Mouse (Mus musculus): ENCODE results near the gene Tnfsf13. TPM values are rescaled to one million over a fixed set of nuclear protein-coding genes. Genes with fewer than 3 reads are reported as not detected.

Tnfsf13 gene
- polyA plus RNA-seq, 1 experiment: 7.5 TPM

- Histone ChIP-seq H3K4me1 (ENCODE audit: control insufficient read depth, insufficient read depth, low read length) (no peaks in the 10 kb centered on the region), H3K27ac (ENCODE audit: insufficient read depth, low read length) (no peak overlapping the region), H3K4me3 (ENCODE audit: insufficient read depth, low read length) (no peak overlapping the region)
- TF ChIP-seq POLR2A (IDR thresholded peaks at IDR 0.05; ENCODE audit: extremely low read depth, insufficient read depth, low read length) (no peak), CTCF (IDR thresholded peaks at IDR 0.05; ENCODE audit: extremely low read depth, insufficient read depth, low read length) (no peak)
Measured at GRCm38 (mm10) chr11:69657462-69657881, 28.1 kb downstream of the Tnfsf13 start.

- H3K4me3 ChIP-seq (ENCODE audit: insufficient read depth, low read length): no peak overlapping the region
- H3K27ac ChIP-seq (ENCODE audit: insufficient read depth, low read length): no peak overlapping the region
- H3K4me1 ChIP-seq (ENCODE audit: control insufficient read depth, insufficient read depth, low read length): no peaks in the 10 kb centered on the region
- TF ChIP-seq CTCF (IDR thresholded peaks at IDR 0.05; ENCODE audit: extremely low read depth, insufficient read depth, low read length) (peak; percentile 72), POLR2A (IDR thresholded peaks at IDR 0.05; ENCODE audit: extremely low read depth, insufficient read depth, low read length) (no peak)
Measured at GRCm38 (mm10) chr11:69656617-69657461, 28.7 kb downstream of the Tnfsf13 start.

- Histone ChIP-seq H3K27ac (ENCODE audit: insufficient read depth, low read length) (no peak overlapping the region), H3K4me3 (ENCODE audit: insufficient read depth, low read length) (no peak overlapping the region), H3K4me1 (ENCODE audit: control insufficient read depth, insufficient read depth, low read length) (no peaks in the 10 kb centered on the region)
- TF ChIP-seq CTCF (IDR thresholded peaks at IDR 0.05; ENCODE audit: extremely low read depth, insufficient read depth, low read length) (no peak), POLR2A (IDR thresholded peaks at IDR 0.05; ENCODE audit: extremely low read depth, insufficient read depth, low read length) (no peak)
Measured at GRCm38 (mm10) chr11:69656065-69656455, 29.5 kb downstream of the Tnfsf13 start.

GRCm38 (mm10) chr11:69655264-69656064, 30.1 kb downstream of the Tnfsf13 start, which contains the start of gene Sox15:
Gene Sox15, plus strand, starts transcription at chr11:69655314.
- Histone ChIP-seq H3K4me3 (ENCODE audit: insufficient read depth, low read length) (no peak within 1 kb of the TSS), H3K4me1 (ENCODE audit: control insufficient read depth, insufficient read depth, low read length) (no peaks in the 10 kb centered on the region), H3K27ac (ENCODE audit: insufficient read depth, low read length) (no peak within 1 kb of the TSS)
- TF ChIP-seq POLR2A (IDR thresholded peaks at IDR 0.05; ENCODE audit: extremely low read depth, insufficient read depth, low read length): no peak
- TF ChIP-seq CTCF (IDR thresholded peaks at IDR 0.05; ENCODE audit: extremely low read depth, insufficient read depth, low read length): peak; percentile 65

GRCm38 (mm10) chr11:69654760-69655159, 30.8 kb downstream of the Tnfsf13 start:
- no peak overlapping the region for H3K4me3 ChIP-seq (ENCODE audit: insufficient read depth, low read length)
- H3K27ac ChIP-seq (ENCODE audit: insufficient read depth, low read length): no peak overlapping the region
- TF ChIP-seq POLR2A (IDR thresholded peaks at IDR 0.05; ENCODE audit: extremely low read depth, insufficient read depth, low read length) (no peak), CTCF (IDR thresholded peaks at IDR 0.05; ENCODE audit: extremely low read depth, insufficient read depth, low read length) (no peak)
- no peaks in the 10 kb centered on the region for H3K4me1 ChIP-seq (ENCODE audit: control insufficient read depth, insufficient read depth, low read length)

GRCm38 (mm10) chr11:69653399-69653798, 32.2 kb downstream of the Tnfsf13 start:
- Histone ChIP-seq H3K4me3 (ENCODE audit: insufficient read depth, low read length) (no peak overlapping the region), H3K4me1 (ENCODE audit: control insufficient read depth, insufficient read depth, low read length) (no peaks in the 10 kb centered on the region), H3K27ac (ENCODE audit: insufficient read depth, low read length) (no peak overlapping the region)
- TF ChIP-seq POLR2A (IDR thresholded peaks at IDR 0.05; ENCODE audit: extremely low read depth, insufficient read depth, low read length): no peak

GRCm38 (mm10) chr11:69645860-69646259, 39.7 kb downstream of the Tnfsf13 start:
- Histone ChIP-seq H3K27ac (ENCODE audit: insufficient read depth, low read length) (no peak overlapping the region), H3K4me3 (ENCODE audit: insufficient read depth, low read length) (no peak overlapping the region), H3K4me1 (ENCODE audit: control insufficient read depth, insufficient read depth, low read length) (no peaks in the 10 kb centered on the region)
- no peak for TF ChIP-seq CTCF (IDR thresholded peaks at IDR 0.05; ENCODE audit: extremely low read depth, insufficient read depth, low read length)
- TF ChIP-seq POLR2A (IDR thresholded peaks at IDR 0.05; ENCODE audit: extremely low read depth, insufficient read depth, low read length): no peak

GRCm38 (mm10) chr11:69635471-69635870, 50.1 kb downstream of the Tnfsf13 start:
- peaks cover 1% of the 10 kb centered on the region; the same call in 1 of the 2 replicates for H3K4me1 ChIP-seq (ENCODE audit: control insufficient read depth, insufficient read depth, low read length)
- no peak overlapping the region for H3K27ac ChIP-seq (ENCODE audit: insufficient read depth, low read length)
- no peak overlapping the region for H3K4me3 ChIP-seq (ENCODE audit: insufficient read depth, low read length)
- no peak for TF ChIP-seq POLR2A (IDR thresholded peaks at IDR 0.05; ENCODE audit: extremely low read depth, insufficient read depth, low read length)
- TF ChIP-seq CTCF (IDR thresholded peaks at IDR 0.05; ENCODE audit: extremely low read depth, insufficient read depth, low read length): no peak

- Histone ChIP-seq H3K27ac (ENCODE audit: insufficient read depth, low read length) (peak overlapping the region; percentile 30; the same call in 1 of the 2 replicates), H3K4me3 (ENCODE audit: insufficient read depth, low read length) (peak overlapping the region; percentile 96), H3K4me1 (ENCODE audit: control insufficient read depth, insufficient read depth, low read length) (peaks cover 1% of the 10 kb centered on the region; the same call in 1 of the 2 replicates)
- TF ChIP-seq CTCF (IDR thresholded peaks at IDR 0.05; ENCODE audit: extremely low read depth, insufficient read depth, low read length) (no peak), POLR2A (IDR thresholded peaks at IDR 0.05; ENCODE audit: extremely low read depth, insufficient read depth, low read length) (no peak)
Measured at GRCm38 (mm10) chr11:69633128-69633866, 52.3 kb downstream of the Tnfsf13 start.

Other genes with a start within 250 kb of the Tnfsf13 start
- gene Dnah2, start 136.7 kb downstream of the Tnfsf13 start, polyA plus RNA-seq (2012; rRNA removed): 1.6 and 2.1 TPM in 2 replicates
- 68.2 and 77.1 TPM in 2 replicates for gene Efnb3, start 125.6 kb downstream of the Tnfsf13 start, polyA plus RNA-seq (2012; rRNA removed)
- 13.6 and 14.3 TPM in 2 replicates for gene Wrap53, start 105.5 kb downstream of the Tnfsf13 start, polyA plus RNA-seq (2012; rRNA removed)
- 33.9 and 35.1 TPM in 2 replicates for gene Trp53, start 105.4 kb downstream of the Tnfsf13 start, polyA plus RNA-seq (2012; rRNA removed)
- gene Atp1b2, start 79.8 kb downstream of the Tnfsf13 start, polyA plus RNA-seq (2012; rRNA removed): 362 and 374 TPM in 2 replicates
- gene Shbg, start 67.9 kb downstream of the Tnfsf13 start, polyA plus RNA-seq (2012; rRNA removed): 0.06 and 0.08 TPM in 2 replicates
- gene Sat2, start 63.8 kb downstream of the Tnfsf13 start, polyA plus RNA-seq (2012; rRNA removed): 18.1 and 21.1 TPM in 2 replicates
- gene Fxr2, start 52.8 kb downstream of the Tnfsf13 start, polyA plus RNA-seq (2012; rRNA removed): 132 and 158 TPM in 2 replicates
- 0.25 and 0.28 TPM in 2 replicates for gene Sox15, start 30.5 kb downstream of the Tnfsf13 start, polyA plus RNA-seq (2012; rRNA removed)
- 89.7 and 92.8 TPM in 2 replicates for gene Mpdu1, start 23.1 kb downstream of the Tnfsf13 start, polyA plus RNA-seq (2012; rRNA removed)
- gene Cd68, start 19.6 kb downstream of the Tnfsf13 start, polyA plus RNA-seq (2012; rRNA removed): 11.3 and 13.1 TPM in 2 replicates
- gene Eif4a1, start 13.4 kb downstream of the Tnfsf13 start, polyA plus RNA-seq (2012; rRNA removed): 323 and 335 TPM in 2 replicates
- 120 and 133 TPM in 2 replicates for gene Senp3, start 3.7 kb downstream of the Tnfsf13 start, polyA plus RNA-seq (2012; rRNA removed)
- 19.8 and 22.5 TPM in 2 replicates for gene Tnfsf12, start 10.1 kb upstream of the Tnfsf13 start, polyA plus RNA-seq (2012; rRNA removed)
- 3.8 and 4.3 TPM in 2 replicates for gene Tnfsfm13, start 10.3 kb upstream of the Tnfsf13 start, polyA plus RNA-seq (2012; rRNA removed)
- gene Polr2a, start 72.9 kb upstream of the Tnfsf13 start, polyA plus RNA-seq (2012; rRNA removed): 21.7 and 23.2 TPM in 2 replicates
- gene Slc35g3, start 76.2 kb upstream of the Tnfsf13 start, polyA plus RNA-seq (2012; rRNA removed): 0.06 TPM in 1 of 2 replicates, not detected in the other
- 56.7 and 58.2 TPM in 2 replicates for gene Zbtb4, start 80.1 kb upstream of the Tnfsf13 start, polyA plus RNA-seq (2012; rRNA removed)
- 1.4 and 2.1 TPM in 2 replicates for gene Chrnb1, start 110.2 kb upstream of the Tnfsf13 start, polyA plus RNA-seq (2012; rRNA removed)
- 17.3 and 17.6 TPM in 2 replicates for gene Fgf11, start 116.1 kb upstream of the Tnfsf13 start, polyA plus RNA-seq (2012; rRNA removed)
- 0.06 TPM in 1 of 2 replicates, not detected in the other for gene Tmem102, start 119.8 kb upstream of the Tnfsf13 start, polyA plus RNA-seq (2012; rRNA removed)
- not detected in 2 replicates for gene Gm39566, start 129.5 kb upstream of the Tnfsf13 start, polyA plus RNA-seq (2012; rRNA removed)
- not detected in 2 replicates for gene Spem2, start 132.7 kb upstream of the Tnfsf13 start, polyA plus RNA-seq (2012; rRNA removed)
- gene Spem1, start 136.4 kb upstream of the Tnfsf13 start, polyA plus RNA-seq (2012; rRNA removed): 0.10 and 0.15 TPM in 2 replicates
- 112 and 116 TPM in 2 replicates for gene Nlgn2, start 152.0 kb upstream of the Tnfsf13 start, polyA plus RNA-seq (2012; rRNA removed)
- 234 and 244 TPM in 2 replicates for gene Tmem256, start 152.7 kb upstream of the Tnfsf13 start, polyA plus RNA-seq (2012; rRNA removed)
- 35.3 and 36.5 TPM in 2 replicates for gene Plscr3, start 160.6 kb upstream of the Tnfsf13 start, polyA plus RNA-seq (2012; rRNA removed)
- gene Tnk1, start 172.9 kb upstream of the Tnfsf13 start, polyA plus RNA-seq (2012; rRNA removed): 0.08 and 0.25 TPM in 2 replicates
- gene Tmem95, start 192.2 kb upstream of the Tnfsf13 start, polyA plus RNA-seq (2012; rRNA removed): not detected in 2 replicates
- gene Kctd11, start 195.6 kb upstream of the Tnfsf13 start, polyA plus RNA-seq (2012; rRNA removed): 1.5 and 1.7 TPM in 2 replicates
- 0.13 and 0.26 TPM in 2 replicates for gene Acap1, start 209.8 kb upstream of the Tnfsf13 start, polyA plus RNA-seq (2012; rRNA removed)
- 0.19 and 0.38 TPM in 2 replicates for gene 2810408A11Rik, start 215.2 kb upstream of the Tnfsf13 start, polyA plus RNA-seq (2012; rRNA removed)
- gene Neurl4, start 215.3 kb upstream of the Tnfsf13 start, polyA plus RNA-seq (2012; rRNA removed): 98.3 and 107 TPM in 2 replicates
- gene Gps2, start 228.1 kb upstream of the Tnfsf13 start, polyA plus RNA-seq (2012; rRNA removed): 53.5 and 55.2 TPM in 2 replicates
- 577 and 581 TPM in 2 replicates for gene Eif5a, start 236.2 kb upstream of the Tnfsf13 start, polyA plus RNA-seq (2012; rRNA removed)